Mouse (Mus musculus) activated CD4-positive, CD25-positive, alpha-beta regulatory T cell, adult 4 months (primary cell): ENCODE measurements around the gene Bcan. TPM values are rescaled to one million over a fixed set of nuclear protein-coding genes. Genes with fewer than 3 reads are reported as not detected.

Experiments
- ATAC-seq: one replicate; pipeline ENCODE4 v1.8.0; 2017
- polyA plus RNA-seq, 2 experiments: library from polyadenylated mRNA; unstranded; fragments of 100-300 nt; shearing (Covaris generic); gene quantifications; one replicate each; pipeline ENCODE4 v1.2.1; 2017

Gene Bcan
- polyA plus RNA-seq, 2 experiments from 2014 or later, result not detected

DNA sequence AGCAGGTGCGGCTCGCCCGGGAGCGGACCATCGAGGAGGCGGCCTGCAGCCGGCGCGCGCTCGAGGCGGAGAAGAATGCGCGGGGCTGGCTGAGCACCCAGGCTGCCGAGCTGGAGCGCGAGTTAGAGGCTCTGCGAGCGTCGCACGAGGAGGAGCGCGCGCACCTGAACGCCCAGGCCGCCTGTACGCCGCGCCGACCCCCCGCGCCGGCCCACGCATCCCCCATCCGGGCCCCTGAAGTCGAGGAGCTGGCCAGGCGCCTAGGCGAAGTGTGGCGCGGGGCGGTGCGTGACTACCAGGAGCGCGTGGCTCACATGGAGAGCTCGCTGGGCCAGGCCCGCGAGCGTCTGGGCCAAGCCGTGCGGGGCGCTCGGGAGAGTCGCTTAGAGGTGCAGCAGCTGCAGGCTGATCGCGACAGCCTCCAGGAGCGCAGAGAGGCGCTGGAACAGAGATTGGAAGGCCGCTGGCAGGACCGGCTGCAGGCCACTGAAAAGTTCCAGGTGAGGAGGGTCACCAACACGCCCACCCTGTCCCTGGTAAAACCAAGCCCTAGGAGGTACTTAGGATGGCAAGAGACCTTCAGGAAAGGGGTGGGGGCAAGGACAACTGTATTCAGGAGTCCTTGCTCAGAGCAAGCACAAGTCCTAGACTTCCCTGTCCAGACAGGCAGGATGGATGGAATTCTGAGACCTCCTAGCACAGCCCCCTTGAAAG, 28.4 kb downstream of the Bcan start:
- ATAC-seq, result no peak

DNA sequence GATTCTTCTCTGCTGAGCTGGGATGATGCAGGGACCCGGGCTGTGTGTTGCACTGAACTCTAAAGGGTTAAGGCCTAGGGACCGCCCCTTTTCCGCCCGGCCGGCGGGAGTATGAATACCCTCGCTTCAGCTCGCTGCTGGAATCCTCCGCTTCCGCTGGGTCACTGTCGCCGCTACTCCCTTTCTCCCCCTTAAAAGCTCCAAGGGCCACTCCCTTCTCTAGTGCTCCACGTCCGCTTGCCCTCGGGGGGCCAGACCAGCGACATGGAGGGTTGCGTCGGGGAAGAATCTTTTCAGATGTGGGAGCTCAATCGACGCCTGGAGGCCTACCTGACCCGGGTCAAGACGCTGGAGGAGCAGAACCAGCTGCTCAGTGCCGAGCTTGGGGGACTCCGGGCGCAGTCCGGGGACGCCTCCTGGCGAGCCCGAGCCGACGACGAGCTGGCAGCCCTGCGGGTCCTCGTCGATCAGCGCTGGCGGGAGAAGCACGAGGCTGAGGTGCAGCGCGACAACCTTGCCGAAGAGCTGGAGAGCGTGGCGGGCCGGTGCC, 29.0 kb downstream of the Bcan start, which contains the start of gene Nes:
Nes (plus strand) TSS at position 140 of the 550 bp plus-strand sequence.
- no peak for ATAC-seq

DNA sequence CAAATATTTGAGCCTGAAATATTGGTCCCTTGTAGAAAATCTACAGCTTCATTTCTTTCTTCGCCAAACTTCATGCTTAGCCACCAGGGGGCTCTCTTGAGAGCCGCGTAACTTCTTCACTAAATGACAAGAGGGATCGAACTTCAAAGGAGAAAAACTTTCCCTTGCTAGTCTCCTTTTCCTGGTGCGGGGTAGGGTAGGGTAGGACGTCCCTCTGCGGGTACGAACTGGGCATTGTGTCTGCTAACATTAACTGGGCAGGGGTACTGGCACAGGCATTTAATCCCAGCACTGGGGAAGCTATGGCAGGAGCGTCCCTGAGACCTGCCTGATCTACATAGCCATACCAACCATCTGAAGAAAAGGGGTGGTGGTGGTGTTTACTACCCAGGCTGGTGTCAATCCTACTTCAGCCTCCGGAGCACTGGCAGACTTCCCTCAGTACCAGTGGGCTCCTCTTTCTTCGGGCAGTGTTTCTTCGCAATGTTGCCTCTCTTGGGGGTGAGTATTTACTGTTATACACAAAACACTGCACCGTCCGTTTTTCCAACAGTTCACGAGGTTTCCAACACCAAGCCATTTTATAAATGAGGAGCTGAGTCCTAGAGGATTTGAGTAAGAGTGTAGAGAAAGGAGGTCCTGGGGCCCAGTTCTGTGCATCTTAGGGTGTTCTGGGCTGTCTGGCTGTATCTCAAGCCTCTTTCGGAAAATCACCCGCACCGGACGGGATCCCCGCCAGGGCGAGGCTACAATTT, 29.7 kb downstream of the Bcan start:
- peak; percentile 46 for ATAC-seq

DNA sequence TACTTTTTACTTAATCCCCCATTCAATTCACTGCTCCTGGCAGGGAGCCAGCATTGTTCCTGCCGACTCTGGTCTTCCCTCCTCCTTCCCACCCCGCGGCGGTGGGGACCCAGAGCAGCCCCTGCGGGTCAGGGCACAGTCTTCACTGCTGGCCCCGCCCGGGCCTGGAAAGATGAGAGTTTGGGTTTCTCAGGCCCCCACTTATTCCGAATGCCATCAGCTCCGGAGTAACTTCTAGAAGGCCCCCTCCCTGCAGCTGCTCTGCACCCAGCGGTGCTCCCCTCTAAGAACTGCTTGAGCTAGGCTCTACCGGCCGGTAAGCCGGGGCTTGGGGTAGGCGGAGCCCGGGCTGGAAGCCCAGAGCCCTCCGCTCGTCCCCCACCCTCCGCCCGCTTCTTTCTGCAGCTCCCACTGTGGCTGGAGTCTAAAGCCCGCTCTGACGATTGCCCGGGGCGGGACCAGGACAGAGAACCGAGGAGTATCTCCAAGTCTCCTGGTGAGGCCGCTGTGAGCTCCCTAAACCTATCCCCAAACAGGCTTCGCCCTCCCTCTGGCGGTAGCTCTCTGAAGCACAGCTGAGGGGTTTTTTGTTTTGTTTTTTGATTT, 39.3 kb downstream of the Bcan start:
- ATAC-seq, result peak; percentile 84

DNA sequence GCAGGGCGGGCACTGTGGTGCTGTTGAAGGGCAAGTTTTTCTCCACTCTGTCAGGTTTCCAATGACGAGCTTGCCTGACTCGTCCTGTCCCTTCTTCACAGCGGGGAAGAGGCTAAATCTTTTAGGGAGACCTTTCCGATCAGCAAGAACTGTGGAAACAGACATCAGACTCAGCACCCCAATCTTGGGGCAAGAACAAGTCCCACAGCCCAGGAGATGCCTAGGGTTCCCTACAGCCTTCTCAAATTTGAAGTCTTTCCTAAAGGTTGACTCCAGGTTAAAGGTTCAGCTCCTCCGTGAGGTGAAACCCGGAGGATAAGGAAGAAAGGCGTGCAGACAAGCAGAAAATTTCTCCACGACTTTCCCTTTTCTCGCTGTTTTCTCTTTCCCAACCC, 39.8 kb downstream of the Bcan start:
- ATAC-seq, result no peak

DNA sequence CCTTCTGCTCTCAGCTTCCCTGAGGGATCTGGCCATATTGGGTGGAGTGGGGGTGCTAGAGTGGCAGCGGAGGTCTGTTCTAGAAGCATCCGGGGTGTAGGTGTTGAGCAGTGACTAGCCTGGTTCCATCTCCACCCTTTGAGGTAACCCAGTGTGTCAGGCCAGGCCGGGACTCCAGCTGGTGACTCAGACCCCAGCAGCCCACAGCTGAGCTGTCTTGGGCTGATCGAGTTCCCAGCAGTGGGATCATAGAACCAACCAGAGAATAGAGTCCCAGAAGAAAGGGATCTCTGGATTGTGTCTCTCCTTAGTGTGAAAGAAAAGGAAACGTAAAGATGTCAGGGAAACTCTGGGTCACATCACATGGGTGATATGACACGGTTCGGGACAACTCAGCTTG, 40.7 kb downstream of the Bcan start:
- ATAC-seq, result no peak

DNA sequence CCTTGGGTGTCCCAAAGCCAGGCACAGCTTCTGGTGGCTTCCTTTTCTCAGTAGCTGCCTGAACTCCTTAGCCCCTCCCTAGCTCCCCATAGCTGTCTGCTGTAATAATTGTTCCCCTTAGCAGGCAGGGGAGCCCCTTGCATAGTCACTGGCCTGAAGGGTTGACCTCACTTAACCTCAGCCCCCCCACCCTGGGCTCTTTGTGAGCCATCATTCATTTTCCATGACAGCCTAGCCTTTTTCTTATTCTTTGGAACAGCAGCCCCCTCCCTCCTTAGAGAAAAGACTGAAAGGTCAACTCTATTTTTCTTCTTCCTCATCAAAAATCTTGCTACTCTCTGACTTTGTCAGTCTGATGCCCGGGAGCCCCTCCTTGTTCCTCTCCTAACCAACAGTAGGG, 41.1 kb downstream of the Bcan start:
- no peak for ATAC-seq

DNA sequence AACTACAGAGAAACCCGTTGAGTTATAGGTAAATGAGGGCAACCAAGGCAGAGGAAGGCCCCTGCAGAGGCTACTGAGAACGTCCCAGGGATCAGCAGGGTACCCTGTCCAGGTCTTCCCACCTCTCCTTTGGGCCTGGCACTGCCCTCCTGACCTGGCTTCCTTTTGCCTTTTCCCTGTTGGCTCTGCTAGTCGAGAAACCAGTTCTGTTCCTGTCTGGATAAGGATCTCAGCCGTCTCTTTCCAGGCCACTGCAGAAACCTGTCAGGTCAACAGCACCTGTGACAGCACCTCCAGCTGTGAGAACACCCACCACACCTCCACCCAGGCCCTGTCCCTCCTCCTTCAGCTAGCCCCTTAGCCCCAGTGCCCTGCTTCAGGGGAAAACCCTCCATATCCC, 41.6 kb downstream of the Bcan start:
- no peak for ATAC-seq

DNA sequence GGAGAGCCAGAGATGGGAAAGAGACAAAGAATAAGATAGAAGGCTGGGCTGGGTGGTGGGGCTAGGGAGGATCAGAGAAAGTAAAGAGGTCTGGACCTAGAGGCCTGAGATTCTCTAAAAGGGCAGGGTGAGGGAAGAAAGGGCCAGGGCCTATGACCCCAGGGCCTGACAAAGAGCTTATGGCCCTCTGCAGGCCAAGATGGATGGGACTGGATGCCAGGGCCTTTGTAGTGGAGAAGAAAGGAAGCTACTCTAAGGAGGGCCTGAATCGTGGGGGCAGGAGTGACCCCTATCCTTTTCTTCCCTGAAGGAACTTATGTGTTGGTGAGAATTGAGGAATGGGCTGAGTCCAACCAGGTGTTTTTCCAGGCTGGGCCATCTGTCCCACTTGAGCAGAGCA, 42.0 kb downstream of the Bcan start:
- ATAC-seq, result no peak

DNA sequence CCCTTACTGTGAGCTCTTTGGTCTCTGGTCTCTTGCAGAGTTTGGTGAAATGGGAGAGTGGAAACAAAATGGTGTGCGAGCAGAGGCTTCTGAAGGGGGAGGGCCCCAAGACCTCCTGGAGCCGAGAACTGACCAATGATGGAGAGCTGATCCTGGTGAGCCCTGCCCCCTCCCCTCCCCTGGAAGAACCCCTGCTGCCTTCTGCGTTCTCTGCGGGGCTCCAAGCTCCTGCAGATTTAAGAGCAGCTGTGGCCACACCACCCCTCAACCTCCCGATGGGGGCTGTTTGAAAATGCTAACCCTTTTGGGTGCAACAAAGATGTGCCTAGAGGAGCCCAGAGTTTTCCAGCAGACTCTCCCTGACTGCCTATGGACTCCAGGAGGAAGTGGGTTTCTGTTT, 47.6 kb downstream of the Bcan start:
- ATAC-seq, result no peak

DNA sequence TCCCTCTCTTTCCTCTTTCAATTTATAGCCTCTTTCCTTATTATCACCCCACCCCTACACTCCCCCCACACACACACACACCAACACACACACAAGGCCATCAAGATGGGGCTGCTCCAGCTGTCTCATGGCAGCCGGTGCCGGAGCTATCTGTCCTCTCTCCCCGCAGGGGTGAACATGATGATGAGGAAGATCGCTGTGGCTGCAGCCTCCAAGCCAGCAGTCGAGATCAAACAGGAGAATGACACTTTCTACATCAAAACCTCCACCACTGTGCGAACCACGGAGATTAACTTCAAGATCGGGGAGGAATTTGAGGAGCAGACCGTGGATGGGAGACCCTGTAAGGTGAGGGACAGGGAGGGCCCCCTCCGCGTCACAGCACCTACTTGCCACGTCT, 48.1 kb downstream of the Bcan start:
- no peak for ATAC-seq

DNA sequence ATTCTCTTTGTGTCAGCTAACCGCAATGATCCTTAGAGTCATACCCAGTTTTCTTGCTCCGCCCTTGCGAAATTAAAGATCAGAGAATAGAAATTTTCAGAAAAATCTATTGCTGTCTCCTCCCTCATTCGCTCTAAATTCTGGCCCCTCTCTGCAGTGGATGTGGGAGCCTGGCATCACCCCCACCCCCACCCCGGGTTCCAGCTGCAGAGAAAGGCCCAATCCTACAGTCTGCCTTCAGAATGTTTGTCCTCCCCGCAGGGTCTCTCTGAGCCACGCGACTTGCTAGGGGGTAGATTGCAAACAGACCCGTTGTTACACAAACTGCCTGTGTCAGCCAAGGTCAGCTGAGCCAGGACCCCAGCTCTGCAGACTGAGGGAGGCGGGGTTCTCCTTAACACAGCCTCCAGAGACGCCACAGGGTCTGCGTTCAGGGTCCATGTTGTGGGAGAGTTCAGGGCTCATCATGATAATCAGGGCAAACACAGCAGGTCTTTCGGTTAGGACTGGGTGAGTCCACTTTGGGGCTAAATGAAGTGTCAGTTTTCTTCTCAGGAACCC, 50.0 kb downstream of the Bcan start:
- ATAC-seq, result no peak

DNA sequence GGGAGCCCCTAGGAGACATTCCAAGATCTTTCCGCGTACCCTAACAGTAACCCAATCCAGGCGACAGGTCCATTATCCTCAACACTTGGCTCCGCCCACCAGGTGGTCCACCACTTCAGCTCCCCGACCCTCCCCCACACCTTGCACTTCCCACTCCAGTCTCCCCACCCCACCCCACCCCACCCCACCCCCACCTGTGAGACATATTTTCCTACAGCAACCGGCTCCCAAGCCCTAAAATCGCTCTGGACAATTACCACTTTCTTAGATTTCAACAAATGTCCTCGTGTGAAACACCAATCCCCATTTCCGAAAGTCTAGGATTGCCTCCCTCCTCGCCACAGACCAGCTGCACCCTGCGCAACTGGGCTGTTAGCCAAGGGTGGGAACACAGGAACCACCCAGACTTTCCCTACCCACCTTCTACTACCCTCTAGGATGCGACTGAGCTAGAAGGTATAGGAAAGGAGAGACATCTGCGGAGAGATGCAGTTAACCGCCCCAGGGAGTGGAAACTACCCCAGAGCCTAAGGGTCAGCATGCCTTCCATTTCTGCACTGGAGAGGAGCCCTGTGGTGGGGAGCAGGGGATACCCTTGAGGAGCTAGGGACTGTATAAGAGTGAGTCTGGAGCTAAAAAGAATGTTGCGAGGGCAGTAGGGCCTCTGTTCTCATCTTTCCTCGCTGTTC, 50.6 kb downstream of the Bcan start:
- ATAC-seq, result no peak

DNA sequence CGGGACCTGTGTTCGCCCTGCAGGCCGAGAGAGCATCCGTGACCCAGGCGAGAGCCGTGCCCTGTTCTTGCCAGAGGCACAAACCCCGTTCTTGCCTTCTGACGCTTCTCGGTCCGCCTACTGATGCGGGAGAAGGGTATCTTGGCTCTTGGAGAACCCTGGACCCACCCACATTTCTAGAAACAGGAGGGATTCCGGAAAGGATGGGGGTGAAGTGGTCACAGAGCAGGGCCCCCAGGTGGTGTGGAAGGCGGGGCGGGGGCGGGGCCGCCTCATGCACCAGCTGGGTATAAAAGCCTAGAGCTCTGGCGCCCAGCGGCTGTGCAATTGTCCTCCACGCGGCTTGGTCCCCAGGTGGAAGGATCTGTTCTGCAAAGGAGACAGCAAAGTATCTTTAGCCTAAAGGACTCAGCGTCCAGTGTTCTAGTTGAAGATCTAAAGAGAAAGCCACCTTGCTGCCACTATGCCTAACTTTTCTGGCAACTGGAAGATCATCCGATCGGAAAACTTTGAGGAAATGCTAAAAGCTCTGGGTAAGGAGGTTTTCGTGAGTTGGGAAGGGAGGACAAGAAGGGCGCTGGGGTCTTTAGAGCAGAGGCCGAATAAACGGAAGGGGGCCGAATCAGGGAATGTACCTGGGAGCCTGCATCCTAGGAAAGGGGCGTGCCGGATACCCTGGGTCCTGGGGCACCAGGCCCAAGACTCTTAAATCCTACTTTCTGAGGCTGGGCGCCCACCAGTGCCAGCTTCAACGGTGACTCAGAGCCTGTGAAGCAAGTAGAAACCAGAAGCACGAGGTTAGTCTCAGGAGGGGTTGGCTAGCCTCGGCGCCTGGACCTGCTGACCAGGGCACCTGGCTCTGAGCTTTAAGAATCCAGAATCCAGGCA, 51.4 kb downstream of the Bcan start, which contains the start of gene Crabp2:
Crabp2 (plus strand) TSS at position 289 of the 888 bp plus-strand sequence.
- ATAC-seq, result no peak

DNA sequence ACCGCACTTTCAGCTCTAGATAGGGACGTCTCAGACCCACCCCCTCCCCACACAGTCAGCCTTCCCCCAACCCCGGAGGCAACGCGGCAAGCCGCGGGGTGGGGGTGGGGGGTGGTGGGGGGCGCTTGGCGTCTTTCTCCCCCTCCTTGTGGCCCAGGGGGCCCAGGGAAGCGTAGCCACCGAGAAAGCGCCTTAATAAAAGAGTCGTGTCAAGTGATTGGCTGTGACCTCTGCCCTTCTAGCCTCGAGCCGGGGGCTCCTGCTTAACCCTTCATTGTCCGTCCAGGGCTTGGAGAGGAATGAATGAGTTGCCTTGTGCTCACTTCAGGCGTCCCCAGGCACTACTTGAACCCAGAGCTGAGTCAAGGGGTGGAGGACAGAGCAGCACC, 52.2 kb downstream of the Bcan start:
- ATAC-seq, result no peak

DNA sequence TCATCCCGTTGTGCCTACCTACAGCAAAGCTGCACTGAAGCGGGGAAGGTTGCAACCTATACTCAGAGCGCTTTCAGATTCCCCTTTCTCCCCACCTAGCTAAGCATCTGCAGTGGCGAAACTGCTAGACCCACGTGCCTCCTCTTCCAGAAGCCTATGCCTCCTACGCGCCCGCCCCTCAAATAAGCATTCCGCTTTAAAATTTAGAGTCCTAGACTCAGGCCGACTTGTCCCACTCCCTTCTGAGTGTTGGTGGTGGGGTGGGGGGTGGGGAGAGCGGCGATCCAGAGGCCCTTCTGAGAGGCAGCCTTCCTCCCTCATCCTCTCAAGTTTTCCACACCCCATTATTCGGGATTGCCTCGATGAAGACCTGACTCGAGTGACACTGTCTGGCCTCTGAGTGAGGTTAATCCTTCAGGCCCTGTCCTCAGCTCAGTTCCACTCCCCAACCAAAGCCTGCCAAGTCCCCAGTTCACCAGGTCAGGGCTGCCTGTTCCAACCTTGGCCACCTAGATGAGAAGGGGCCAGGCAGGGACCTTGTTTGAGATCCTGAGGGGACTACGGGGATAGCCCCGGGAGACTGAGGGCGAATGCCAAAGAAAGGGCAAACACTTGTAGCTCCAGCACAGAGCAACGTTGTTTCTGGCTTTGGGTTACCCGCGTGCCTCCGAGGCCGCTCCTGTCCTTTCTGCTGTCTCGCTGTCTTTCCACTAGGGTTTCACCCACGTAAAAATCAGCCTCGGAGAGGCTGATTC, 52.8 kb downstream of the Bcan start:
- peak; percentile 40 for ATAC-seq

DNA sequence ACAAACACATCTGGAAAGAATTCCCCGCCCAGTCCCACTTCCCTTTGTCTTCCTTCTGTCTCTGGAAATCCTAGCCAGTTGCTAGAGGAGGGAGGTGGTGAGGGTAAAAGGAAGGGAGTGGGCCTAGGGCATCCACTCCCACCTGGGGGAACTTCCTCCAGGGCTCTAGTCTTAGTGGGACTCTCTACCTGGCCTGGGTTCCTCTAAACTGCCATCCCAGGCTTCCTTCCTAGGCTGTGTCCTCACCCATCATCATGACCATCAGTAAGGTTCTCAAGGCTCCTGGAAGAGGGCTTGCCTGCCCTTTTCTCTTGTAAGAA, 53.5 kb downstream of the Bcan start:
- ATAC-seq, result no peak

DNA sequence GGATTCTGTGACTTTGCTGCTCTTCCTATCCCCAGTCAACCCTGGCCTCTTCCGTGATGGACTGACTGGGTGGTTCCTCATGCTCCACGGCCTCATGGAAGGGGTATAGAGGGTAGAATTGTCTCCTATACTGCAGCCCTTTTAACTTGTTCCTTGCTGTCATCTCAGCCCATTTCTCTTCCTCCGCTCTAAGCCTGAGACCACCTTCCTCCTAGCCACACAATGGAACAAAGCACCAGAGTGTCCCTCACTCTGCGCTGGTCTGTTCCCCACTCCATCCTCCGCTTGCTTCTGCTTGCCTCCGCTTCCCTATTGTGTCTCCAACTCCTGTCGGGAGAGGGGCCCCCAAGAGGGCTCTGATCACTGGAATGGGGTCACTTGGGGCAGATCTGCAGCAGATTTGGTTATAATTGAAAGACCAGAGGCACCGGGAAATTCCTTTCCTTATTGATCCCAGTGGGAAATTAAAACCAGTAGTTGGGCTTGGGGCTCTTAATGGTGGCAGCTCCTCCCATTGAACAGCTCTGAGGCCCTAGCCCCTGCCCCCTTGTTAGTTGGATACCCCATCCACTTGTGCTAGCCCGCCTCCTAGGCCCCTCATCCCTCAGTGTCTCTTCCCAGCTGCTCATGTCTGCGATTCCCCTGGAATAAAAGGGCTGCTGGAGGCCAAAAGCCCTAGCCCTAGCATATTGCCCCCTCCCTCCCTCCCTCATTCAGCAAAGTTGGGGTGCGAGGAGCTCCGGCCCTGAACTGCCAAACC, 54.1 kb downstream of the Bcan start:
- ATAC-seq, result no peak

DNA sequence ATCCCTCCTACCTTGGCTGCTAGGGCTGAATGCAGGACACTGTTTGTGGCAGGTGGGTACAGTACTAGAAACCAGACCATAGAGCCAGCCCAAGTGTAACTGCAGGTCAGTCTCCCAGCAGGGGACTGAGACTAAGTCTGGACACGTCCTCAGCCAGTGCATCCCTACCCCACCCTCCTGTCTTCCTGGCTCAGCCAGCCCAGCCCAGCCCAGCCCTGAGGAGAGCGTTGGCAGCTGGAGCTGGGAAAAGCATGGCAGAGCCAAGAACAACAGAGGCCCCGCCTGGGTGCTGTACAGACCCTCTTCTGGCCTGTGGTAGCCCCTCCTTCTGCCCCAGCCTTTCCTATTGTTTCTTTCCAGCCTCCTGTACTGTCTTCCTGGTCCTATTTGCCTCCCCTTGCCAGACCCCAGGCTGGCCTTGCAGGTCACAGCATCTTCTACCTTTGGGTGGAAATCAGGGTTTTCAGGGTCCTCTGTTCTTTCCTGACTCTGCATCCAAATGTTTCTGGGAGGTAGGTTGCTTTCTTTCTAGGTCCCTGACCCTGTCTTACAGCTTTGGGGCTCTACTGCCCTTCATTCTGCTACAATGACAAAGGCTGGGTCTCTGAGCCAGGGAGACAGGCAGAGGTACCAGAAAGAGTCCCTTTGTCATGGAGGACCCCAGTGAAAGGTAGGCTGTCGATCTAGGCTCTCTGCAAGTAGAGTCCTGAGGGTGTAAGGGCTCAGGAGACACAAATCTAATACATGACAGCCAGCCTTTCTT, 55.0 kb downstream of the Bcan start:
- no peak for ATAC-seq
